Mouse (Mus musculus) frontal cortex, postnatal 10 days (tissue): ENCODE data around the gene Zfp65.
"Not testable (repeated sequence)": the region's sequence is repeated elsewhere in the genome, so short reads cannot be mapped to it uniquely, and the experiment has no call there.

Experiments
- DNase-seq, 2 experiments: peaks; one replicate each; pipeline ENCODE4 v3.0.0; 2022; ENCODE audit warnings: low spot score in 2 of 2, mixed read lengths in 1 of 2

The Zfp65 gene

GRCm38 (mm10) chr13:67728641-67729318 lies at the start of gene Zfp65:
Gene Zfp65 (minus strand): TSS chr13:67729173.
- peak; percentile 45 to 49 for DNase-seq

GRCm38 (mm10) chr13:67763031-67763768 lies 34.2 kb upstream of the Zfp65 start:
- no peak for DNase-seq

- no peak for DNase-seq
These were observed 31.0 kb upstream of the Zfp65 start for GRCm38 (mm10) chr13:67759966-67760365.

GRCm38 (mm10) chr13:67755761-67756160 lies 26.8 kb upstream of the Zfp65 start:
- DNase-seq, result no peak

- peak; percentile 21 to 59 for DNase-seq
These were observed 25.6 kb upstream of the Zfp65 start, which contains the start of gene Zfp85 for GRCm38 (mm10) chr13:67754333-67755306. Gene Zfp85 (minus strand): TSS chr13:67755228.

- no peak for DNase-seq
These were observed 14.9 kb upstream of the Zfp65 start for GRCm38 (mm10) chr13:67743896-67744295.

- no peak for DNase-seq
These were observed 14.0 kb upstream of the Zfp65 start for GRCm38 (mm10) chr13:67742941-67743340.

- DNase-seq, result not testable (repeated sequence)
These were observed 5.4 kb upstream of the Zfp65 start for GRCm38 (mm10) chr13:67734391-67734790.

- peak in 1 of 2 experiments; percentile 20 for DNase-seq
These were observed 468 bp upstream of the Zfp65 start for GRCm38 (mm10) chr13:67729441-67729840.

GRCm38 (mm10) chr13:67728106-67728505 lies 867 bp downstream of the Zfp65 start:
- no peak for DNase-seq

GRCm38 (mm10) chr13:67725331-67725730 lies 3.6 kb downstream of the Zfp65 start:
- DNase-seq, result not testable (repeated sequence)

GRCm38 (mm10) chr13:67723848-67724479 lies 5.0 kb downstream of the Zfp65 start:
- DNase-seq, result peak; percentile 84 to 87

- DNase-seq, result no peak
These were observed 42.0 kb downstream of the Zfp65 start, which contains the start of gene Zfp738 for GRCm38 (mm10) chr13:67686971-67687370. Gene Zfp738 (minus strand): TSS chr13:67687071.

GRCm38 (mm10) chr13:67683841-67684240 lies 45.1 kb downstream of the Zfp65 start:
- DNase-seq, result not testable (repeated sequence)

GRCm38 (mm10) chr13:67682959-67683735 lies 45.8 kb downstream of the Zfp65 start:
- peak; percentile 78 for DNase-seq

- no peak for DNase-seq
These were observed 54.1 kb downstream of the Zfp65 start for GRCm38 (mm10) chr13:67674902-67675301.
